Mouse (Mus musculus) embryonic facial prominence, embryonic 11.5 days (tissue): ENCODE data around the gene Dock8. TPM values are rescaled to one million over a fixed set of nuclear protein-coding genes. Genes with fewer than 3 reads are reported as not detected.
"Not testable (repeated sequence)": the region's sequence is repeated elsewhere in the genome, so short reads cannot be mapped to it uniquely, and the experiment has no call there.

Experiments used
- ATAC-seq: fragments of 200-750 bp; cut with Nextera tagmentation; replicated peaks from 2 replicates; pipeline ENCODE4 v1.8.0; 2017; ENCODE audit warnings: low read depth; ENCODE audit not compliant: insufficient number of reproducible peaks, low FRiP score, low TSS enrichment
- DNase-seq: peaks from one replicate; pipeline ENCODE4 v3.0.0-alpha.2; 2015; ENCODE audit warnings: low spot score
- H3K27ac ChIP-seq: fragments of 300-500 bp; sonication (generic); replicated peaks from 2 replicates; pipeline ENCODE4 v1.5.1; 2014; ENCODE audit warnings: mild to moderate bottlenecking, low read depth, low read length, control low read depth
- H3K27me3 ChIP-seq: fragments of 300-500 bp; sonication (generic); 2 replicates; pipeline ENCODE4 v1.6.1; 2014; ENCODE audit warnings: mild to moderate bottlenecking, low read length, moderate library complexity, mixed read lengths; ENCODE audit not compliant: control insufficient read depth, insufficient read depth
- H3K36me3 ChIP-seq: fragments of 300-500 bp; sonication (generic); replicated peaks from 2 replicates; pipeline ENCODE4 v1.6.1; 2014; ENCODE audit warnings: low read depth, mild to moderate bottlenecking, low read length, moderate library complexity, mixed read lengths; ENCODE audit not compliant: control insufficient read depth, insufficient read depth
- H3K4me1 ChIP-seq: fragments of 300-500 bp; sonication (generic); 2 replicates; pipeline ENCODE4 v1.6.1; 2014; ENCODE audit warnings: low read length, mixed read lengths; ENCODE audit not compliant: control insufficient read depth, insufficient read depth
- H3K4me2 ChIP-seq: fragments of 300-500 bp; sonication (generic); 2 replicates; pipeline ENCODE4 v1.6.1; 2014; ENCODE audit warnings: low read depth, mild to moderate bottlenecking, control low read depth, low read length, moderate library complexity
- H3K4me3 ChIP-seq: fragments of 300-500 bp; sonication (generic); 2 replicates; pipeline ENCODE4 v1.5.1; 2014; ENCODE audit warnings: low read depth, low read length, control low read depth
- H3K9ac ChIP-seq: fragments of 300-500 bp; sonication (generic); replicated peaks from 2 replicates; pipeline ENCODE4 v1.6.1; 2014; ENCODE audit warnings: mild to moderate bottlenecking, control low read depth, low read length
- H3K9me3 ChIP-seq: fragments of 300-500 bp; sonication (generic); replicated peaks from 2 replicates; pipeline ENCODE4 v1.6.1; 2016; ENCODE audit warnings: mild to moderate bottlenecking, low read length, inconsistent platforms, mixed read lengths; ENCODE audit not compliant: control insufficient read depth
- WGBS: fragments of 180-500 bp; shearing (Covaris S2); extraction: QIAGEN DNeasy Blood & Tissue Kit; methylation state at CpG from one replicate; pipeline ENCODE4 v1.1.7; 2014; 5-methylcytosine and 5-hydroxymethylcytosine counted together
- polyA plus RNA-seq: library from polyadenylated mRNA; unstranded; fragments of >200 nt; fragmentation: Nextera tagmentation; extraction: Ambion mirVana; gene quantifications from 2 replicates; pipeline ENCODE4 v1.2.1, GENCODE M21; 2014

Gene Dock8
- polyA plus RNA-seq, 1 experiment from 2014 or later, result 2.1 TPM

- Histone ChIP-seq H3K4me2 (no peak overlapping the region), H3K9ac (no peak overlapping the region), H3K27me3 (peaks cover 22% of the 10 kb centered on the region), H3K4me3 (no peak overlapping the region), H3K4me1 (no peaks in the 10 kb centered on the region), H3K9me3 (no peaks in the 10 kb centered on the region), H3K27ac (no peak overlapping the region), H3K36me3 (no peaks in the 10 kb centered on the region)
- ATAC-seq (no peak), DNase-seq (peak; percentile 20)
- WGBS, result 59% methylated on average over 4 of the region's 4 CpGs
Observed at GRCm38 (mm10) chr19:25003810-25004209, 4.5 kb downstream of the Dock8 start.

GRCm38 (mm10) chr19:25006686-25007085 is 7.4 kb downstream of the Dock8 start:
- Histone ChIP-seq H3K4me2 (no peak overlapping the region), H3K4me1 (no peaks in the 10 kb centered on the region), H3K27ac (no peak overlapping the region), H3K9ac (no peak overlapping the region), H3K4me3 (no peak overlapping the region), H3K36me3 (no peaks in the 10 kb centered on the region), H3K27me3 (no peaks in the 10 kb centered on the region), H3K9me3 (no peaks in the 10 kb centered on the region)
- ATAC-seq, result no peak
- 76% methylated on average over 1 of the region's 1 CpGs for WGBS
- no peak for DNase-seq

GRCm38 (mm10) chr19:25008509-25008908 is 9.2 kb downstream of the Dock8 start:
- no peak overlapping the region for H3K9ac ChIP-seq
- 76% methylated on average over 2 of the region's 2 CpGs for WGBS
- no peak for ATAC-seq
- no peaks in the 10 kb centered on the region for H3K9me3 ChIP-seq
- no peaks in the 10 kb centered on the region for H3K4me1 ChIP-seq
- no peak for DNase-seq
- no peaks in the 10 kb centered on the region for H3K27me3 ChIP-seq
- H3K27ac ChIP-seq, result no peak overlapping the region
- no peak overlapping the region for H3K4me3 ChIP-seq
- H3K36me3 ChIP-seq, result no peaks in the 10 kb centered on the region
- no peak overlapping the region for H3K4me2 ChIP-seq

GRCm38 (mm10) chr19:25022766-25023165 is 23.4 kb downstream of the Dock8 start:
- no peaks in the 10 kb centered on the region for H3K4me1 ChIP-seq
- ATAC-seq, result no peak
- no peak overlapping the region for H3K27ac ChIP-seq
- H3K9ac ChIP-seq, result no peak overlapping the region
- H3K4me2 ChIP-seq, result no peak overlapping the region
- no peak for DNase-seq
- no peaks in the 10 kb centered on the region for H3K9me3 ChIP-seq
- no peaks in the 10 kb centered on the region for H3K36me3 ChIP-seq
- 86% methylated on average over 6 of the region's 6 CpGs for WGBS
- H3K27me3 ChIP-seq, result no peaks in the 10 kb centered on the region
- no peak overlapping the region for H3K4me3 ChIP-seq

- H3K36me3 ChIP-seq, result no peaks in the 10 kb centered on the region
- no peak for ATAC-seq
- H3K4me1 ChIP-seq, result no peaks in the 10 kb centered on the region
- DNase-seq, result no peak
- no peak overlapping the region for H3K4me2 ChIP-seq
- no peak overlapping the region for H3K9ac ChIP-seq
- no peak overlapping the region for H3K27ac ChIP-seq
- 75% methylated on average over 4 of the region's 4 CpGs for WGBS
- no peak overlapping the region for H3K4me3 ChIP-seq
- H3K9me3 ChIP-seq, result no peaks in the 10 kb centered on the region
- H3K27me3 ChIP-seq, result no peaks in the 10 kb centered on the region
Observed at GRCm38 (mm10) chr19:25031765-25032164, 32.4 kb downstream of the Dock8 start.

- not testable (repeated sequence) for H3K9me3 ChIP-seq, H3K4me3 ChIP-seq, H3K36me3 ChIP-seq, ATAC-seq, H3K27ac ChIP-seq, H3K4me1 ChIP-seq, H3K9ac ChIP-seq, H3K4me2 ChIP-seq, H3K27me3 ChIP-seq, DNase-seq
- WGBS, result 68% methylated on average over 5 of the region's 18 CpGs
Observed at GRCm38 (mm10) chr19:25033008-25033407, 33.7 kb downstream of the Dock8 start.

GRCm38 (mm10) chr19:25035825-25036224 is 36.5 kb downstream of the Dock8 start:
- Histone ChIP-seq H3K4me3 (no peak overlapping the region), H3K27ac (no peak overlapping the region), H3K36me3 (no peaks in the 10 kb centered on the region), H3K9ac (no peak overlapping the region), H3K9me3 (no peaks in the 10 kb centered on the region), H3K4me1 (no peaks in the 10 kb centered on the region; the same call in 1 of the 2 replicates), H3K27me3 (no peaks in the 10 kb centered on the region), H3K4me2 (no peak overlapping the region)
- whole genome bisulfite sequencing, result 84% methylated on average over 6 of the region's 6 CpGs
- DNase-seq (no peak), ATAC-seq (no peak)

- 80% methylated on average over 5 of the region's 5 CpGs for WGBS
- no peak for ATAC-seq
- H3K4me2 ChIP-seq, result no peak overlapping the region
- no peak for DNase-seq
- no peak overlapping the region for H3K9ac ChIP-seq
- H3K4me1 ChIP-seq, result no peaks in the 10 kb centered on the region; the same call in 1 of the 2 replicates
- H3K36me3 ChIP-seq, result no peaks in the 10 kb centered on the region
- no peaks in the 10 kb centered on the region for H3K27me3 ChIP-seq
- no peak overlapping the region for H3K27ac ChIP-seq
- H3K9me3 ChIP-seq, result no peaks in the 10 kb centered on the region
- no peak overlapping the region for H3K4me3 ChIP-seq
Observed at GRCm38 (mm10) chr19:25036784-25037183, 37.5 kb downstream of the Dock8 start.
